Mouse (Mus musculus): ENCODE measurements around the gene Uhmk1.

DNA sequence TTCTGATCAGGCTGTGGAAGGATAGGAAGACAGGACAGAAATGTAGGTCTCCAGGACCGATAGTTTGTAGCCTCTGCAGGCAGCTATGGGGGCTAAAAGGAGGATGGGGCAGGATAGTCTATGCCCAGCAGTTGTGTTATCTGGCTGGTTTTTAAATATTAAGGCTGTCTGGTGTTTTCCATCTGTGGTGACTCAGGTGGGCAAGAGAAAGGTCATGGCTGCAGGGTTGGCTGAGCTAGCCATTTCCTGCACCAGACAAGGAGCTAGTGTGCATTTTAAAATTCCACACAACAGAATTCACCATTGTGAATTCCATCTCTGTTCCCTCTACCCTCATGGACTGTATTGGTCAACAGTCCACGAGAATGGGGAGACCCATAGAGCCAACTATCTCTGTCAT is 8.1 kb upstream of the Uhmk1 start:
- no peak for TF ChIP-seq HCFC1 (IDR thresholded peaks at IDR 0.05; ENCODE audit: low read depth, low read length)
- no peak for TF ChIP-seq CTCF (conservative IDR thresholded peaks at IDR 0.05 in 1 of 2, IDR thresholded peaks at IDR 0.05 in 1 of 2; ENCODE audit: low read depth in 2 of 2, low read length in 2 of 2)
- no peak for TF ChIP-seq ZC3H11A (IDR thresholded peaks at IDR 0.05; ENCODE audit: low read depth, low read length)
- TF ChIP-seq ZNF384 (IDR thresholded peaks at IDR 0.05; ENCODE audit: low read depth, low read length), result no peak

Measured in CH12.LX (cell line).